Mouse (Mus musculus) neural tube, embryonic 15.5 days (tissue): Measurements from ENCODE around the gene Dcst1. TPM values are rescaled to one million over a fixed set of nuclear protein-coding genes. Genes with fewer than 3 reads are reported as not detected.

Experiments
- ATAC-seq: fragments of 200-750 bp; cut with Nextera tagmentation; 2 replicates; pipeline ENCODE4 v1.8.0; 2017; ENCODE audit warnings: mild to moderate bottlenecking, moderate TSS enrichment, moderate library complexity; ENCODE audit not compliant: low FRiP score
- H3K27ac ChIP-seq: fragments of 300-500 bp; sonication (generic); replicated peaks from 2 replicates; pipeline ENCODE4 v1.5.1; 2015; ENCODE audit warnings: mild to moderate bottlenecking, inconsistent platforms
- H3K27me3 ChIP-seq: fragments of 300-500 bp; sonication (generic); replicated peaks from 2 replicates; pipeline ENCODE4 v1.6.1; 2015; ENCODE audit warnings: inconsistent platforms
- H3K36me3 ChIP-seq: fragments of 300-500 bp; sonication (generic); 2 replicates; pipeline ENCODE4 v1.6.1; 2015; ENCODE audit warnings: inconsistent platforms
- H3K4me1 ChIP-seq: fragments of 300-500 bp; sonication (generic); 2 replicates; pipeline ENCODE4 v1.6.1; 2015; ENCODE audit warnings: inconsistent platforms
- H3K4me2 ChIP-seq: fragments of 300-500 bp; sonication (generic); 2 replicates; pipeline ENCODE4 v1.6.1; 2015; ENCODE audit warnings: inconsistent platforms, mild to moderate bottlenecking, moderate library complexity
- H3K4me3 ChIP-seq: fragments of 300-500 bp; sonication (generic); replicated peaks from 2 replicates; pipeline ENCODE4 v1.5.1; 2015; ENCODE audit warnings: mild to moderate bottlenecking, inconsistent platforms
- H3K9ac ChIP-seq: fragments of 300-500 bp; sonication (generic); replicated peaks from 2 replicates; pipeline ENCODE4 v1.6.1; 2015; ENCODE audit warnings: mild to moderate bottlenecking, inconsistent platforms
- H3K9me3 ChIP-seq: fragments of 300-500 bp; sonication (generic); replicated peaks from 2 replicates; pipeline ENCODE4 v1.6.1; 2016; ENCODE audit warnings: inconsistent platforms
- WGBS: fragments of 180-500 bp; shearing (Covaris S2); methylation state at CpG from one replicate; pipeline ENCODE4 v1.1.7; 2015; ENCODE audit warnings: mixed read lengths; 5-methylcytosine and 5-hydroxymethylcytosine counted together
- polyA plus RNA-seq: library from polyadenylated mRNA; unstranded; fragments of >200 nt; fragmentation: Nextera tagmentation; extraction: Ambion mirVana; gene quantifications from 2 replicates; pipeline ENCODE4 v1.2.1, GENCODE M21; 2015

Gene Dcst1
- polyA plus RNA-seq, 1 experiment from 2014 or later = 1.2 TPM

DNA sequence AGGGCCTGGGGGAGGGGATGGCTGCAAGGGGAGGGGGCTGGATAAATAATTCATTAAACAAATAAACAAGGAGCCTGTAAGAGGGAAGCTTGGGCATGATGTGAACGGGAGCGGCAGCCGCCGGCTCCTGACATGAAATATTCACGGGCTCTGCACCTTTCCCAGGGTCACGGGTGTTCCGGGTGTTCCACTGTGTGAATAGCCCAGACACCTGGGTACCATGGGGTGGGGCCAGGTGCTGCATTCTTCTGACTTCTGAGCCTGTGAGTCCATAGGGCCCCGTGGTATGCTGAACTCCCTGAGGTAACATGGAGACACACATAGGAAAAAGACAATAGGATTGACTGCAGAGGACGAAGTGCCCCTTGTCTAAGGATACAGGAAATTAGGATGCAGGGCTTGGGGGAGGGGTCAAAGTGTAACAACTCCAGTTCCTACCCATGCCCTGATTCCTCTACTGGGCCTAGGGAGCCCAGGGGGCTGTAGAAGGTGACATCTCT is 37.6 kb downstream of the Dcst1 start:
- H3K36me3 ChIP-seq = no peaks in the 10 kb centered on the region
- no peak for ATAC-seq
- H3K27me3 ChIP-seq = no peaks in the 10 kb centered on the region
- H3K27ac ChIP-seq = no peak overlapping the region
- H3K9me3 ChIP-seq = no peaks in the 10 kb centered on the region
- no peak overlapping the region for H3K4me2 ChIP-seq
- H3K4me1 ChIP-seq = peaks cover 34% of the 10 kb centered on the region
- WGBS = 13% methylated on average over 9 of the region's 9 CpGs
- no peak overlapping the region for H3K9ac ChIP-seq
- H3K4me3 ChIP-seq = no peak overlapping the region

DNA sequence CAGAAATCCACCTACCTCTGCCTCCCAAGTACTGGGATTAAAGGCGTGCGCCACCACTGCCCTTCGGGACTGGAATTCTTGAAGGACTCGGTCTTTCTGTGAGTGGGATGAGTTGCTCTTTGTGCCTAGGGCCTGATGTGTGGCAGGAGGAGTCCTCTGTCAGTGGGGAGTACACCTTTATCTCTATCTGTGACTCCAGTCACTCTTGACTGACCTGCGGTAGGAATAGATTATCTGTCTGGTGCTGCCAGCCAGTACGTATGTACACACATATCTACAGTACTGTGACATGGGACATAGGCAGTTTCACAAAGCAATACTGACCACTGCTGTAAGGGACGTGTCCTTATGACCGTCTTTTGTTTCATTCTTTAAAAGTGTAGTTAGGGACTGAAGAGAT is 39.2 kb downstream of the Dcst1 start:
- ATAC-seq = no peak
- Histone ChIP-seq H3K4me2 (no peak overlapping the region), H3K36me3 (no peaks in the 10 kb centered on the region), H3K4me3 (no peak overlapping the region), H3K27ac (no peak overlapping the region), H3K9me3 (no peaks in the 10 kb centered on the region), H3K9ac (no peak overlapping the region), H3K4me1 (peaks cover 35% of the 10 kb centered on the region), H3K27me3 (no peaks in the 10 kb centered on the region)
- WGBS = 93% methylated on average over 8 of the region's 8 CpGs

DNA sequence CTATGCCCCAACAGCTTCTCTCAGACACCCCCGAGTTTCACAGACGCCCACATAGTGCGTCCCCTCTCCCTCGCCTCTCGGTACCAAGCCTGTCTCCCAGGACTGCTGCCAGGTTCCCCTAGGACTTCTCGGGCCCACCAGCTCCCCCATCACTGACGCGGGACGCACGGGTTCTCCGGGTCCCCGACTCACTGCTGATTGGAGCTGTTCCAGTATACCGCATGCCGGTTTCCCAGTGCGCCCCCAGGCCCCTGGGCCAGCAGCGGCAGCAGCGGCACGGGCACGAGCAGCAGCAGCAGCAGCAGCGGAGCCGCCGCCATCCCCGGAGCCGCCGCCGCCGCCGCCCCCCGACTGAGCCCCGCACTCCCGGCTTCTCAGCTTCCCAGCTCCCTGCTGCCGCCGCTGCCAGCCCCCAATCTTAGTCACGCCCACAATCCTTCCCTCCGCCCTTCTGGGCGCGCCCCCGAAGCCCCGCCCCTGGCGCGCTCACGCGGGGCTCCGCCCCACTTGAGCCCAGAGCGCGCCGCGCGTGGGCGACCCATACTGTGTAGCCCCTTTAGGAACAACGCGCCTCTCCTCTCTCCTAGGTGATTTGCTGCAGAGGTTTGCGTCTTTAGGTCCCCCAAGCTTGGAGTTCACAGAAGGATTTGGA is 42.4 kb downstream of the Dcst1 start, which contains the start of gene Efna3:
TSS of gene Efna3 (minus strand) at position 452 of the 652 bp plus-strand sequence.
- Histone ChIP-seq H3K9me3 (no peaks in the 10 kb centered on the region), H3K4me3 (peak within 1 kb of the TSS; percentile 81), H3K27me3 (no peaks in the 10 kb centered on the region), H3K9ac (peak within 1 kb of the TSS; percentile 91), H3K4me2 (peak within 1 kb of the TSS; percentile 86), H3K36me3 (no peaks in the 10 kb centered on the region), H3K27ac (peak within 1 kb of the TSS; percentile 98), H3K4me1 (peaks cover 52% of the 10 kb centered on the region)
- ATAC-seq = peak; percentile 43
- WGBS = under 1% methylated on average over 53 of the region's 53 CpGs

DNA sequence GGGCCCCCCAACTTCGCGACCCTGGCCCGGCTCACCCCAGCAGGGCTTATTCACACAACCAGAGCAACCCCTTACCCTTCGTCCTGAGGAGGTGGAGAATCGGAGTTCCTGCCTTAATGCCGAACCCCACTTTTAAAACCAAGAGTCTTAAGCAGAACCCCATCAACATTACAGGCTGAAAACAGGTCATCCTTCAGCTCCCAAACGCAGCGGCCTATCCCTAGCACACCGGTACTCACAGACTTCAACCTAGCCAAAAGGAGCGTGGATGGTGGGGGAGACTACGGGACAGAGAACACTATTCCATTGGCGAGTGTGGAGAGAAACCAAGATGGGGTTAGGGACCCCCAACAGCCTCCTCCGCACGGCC is 42.9 kb downstream of the Dcst1 start:
- H3K4me1 ChIP-seq = peaks cover 52% of the 10 kb centered on the region
- H3K27ac ChIP-seq = peak overlapping the region; percentile 98
- WGBS = under 1% methylated on average over 14 of the region's 14 CpGs
- no peaks in the 10 kb centered on the region for H3K27me3 ChIP-seq
- peak overlapping the region; percentile 86 for H3K4me2 ChIP-seq
- H3K9me3 ChIP-seq = no peaks in the 10 kb centered on the region
- peak overlapping the region; percentile 91 for H3K9ac ChIP-seq
- H3K36me3 ChIP-seq = no peaks in the 10 kb centered on the region
- H3K4me3 ChIP-seq = peak overlapping the region; percentile 81
- peak; percentile 3; the same call in 1 of the 2 replicates for ATAC-seq

DNA sequence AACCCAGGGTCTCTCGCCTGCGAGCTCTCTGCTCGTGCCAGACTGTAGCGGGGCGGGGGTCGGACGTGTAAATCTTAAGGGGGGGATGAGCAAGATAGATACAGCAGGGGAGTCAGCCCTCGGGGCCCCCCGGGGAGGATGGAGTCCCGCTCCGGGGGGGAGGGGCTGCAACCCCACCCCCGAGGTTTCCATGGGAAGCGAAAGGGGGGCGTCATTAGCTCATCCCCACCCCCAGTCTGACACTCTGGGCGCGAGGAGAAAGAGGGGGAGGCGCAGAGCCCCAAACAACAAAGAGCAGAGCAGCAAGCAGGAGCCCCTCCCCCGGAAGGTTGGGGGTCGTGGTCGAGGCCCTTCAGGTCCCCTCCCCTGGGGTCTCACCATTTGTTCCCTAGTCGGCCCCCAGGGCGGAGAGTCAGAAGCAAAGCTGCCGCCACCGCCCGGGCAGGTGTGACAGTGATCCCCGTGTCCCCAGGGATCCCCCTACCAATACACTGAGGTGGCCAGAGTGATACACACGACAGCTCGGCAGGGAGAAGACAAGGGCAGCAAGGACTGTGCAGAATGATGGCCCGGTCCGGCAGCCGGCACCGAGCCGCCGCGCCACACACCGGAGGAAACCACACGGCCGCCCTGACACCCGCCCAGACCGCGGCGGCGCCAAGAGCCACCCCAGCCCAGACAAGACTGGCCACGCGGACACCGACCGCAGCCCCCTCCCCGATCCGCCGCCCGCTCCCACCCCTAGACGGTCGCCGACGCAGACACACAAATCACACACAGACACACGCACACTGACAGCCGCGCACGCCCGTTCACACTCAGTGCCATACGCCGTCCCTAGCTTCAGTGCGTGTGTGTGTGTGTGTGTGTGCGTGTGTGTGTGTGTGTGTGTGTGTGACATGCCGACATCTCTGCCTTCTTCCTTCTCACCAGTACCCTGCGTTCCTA is 43.6 kb downstream of the Dcst1 start:
- WGBS = under 1% methylated on average over 62 of the region's 66 CpGs
- Histone ChIP-seq H3K4me3 (peak overlapping the region; percentile 81), H3K4me2 (peak overlapping the region; percentile 86), H3K4me1 (peaks cover 55% of the 10 kb centered on the region), H3K9me3 (no peaks in the 10 kb centered on the region), H3K36me3 (no peaks in the 10 kb centered on the region), H3K27ac (peak overlapping the region; percentile 98), H3K27me3 (no peaks in the 10 kb centered on the region), H3K9ac (peak overlapping the region; percentile 91)
- ATAC-seq = peak; percentile 48

DNA sequence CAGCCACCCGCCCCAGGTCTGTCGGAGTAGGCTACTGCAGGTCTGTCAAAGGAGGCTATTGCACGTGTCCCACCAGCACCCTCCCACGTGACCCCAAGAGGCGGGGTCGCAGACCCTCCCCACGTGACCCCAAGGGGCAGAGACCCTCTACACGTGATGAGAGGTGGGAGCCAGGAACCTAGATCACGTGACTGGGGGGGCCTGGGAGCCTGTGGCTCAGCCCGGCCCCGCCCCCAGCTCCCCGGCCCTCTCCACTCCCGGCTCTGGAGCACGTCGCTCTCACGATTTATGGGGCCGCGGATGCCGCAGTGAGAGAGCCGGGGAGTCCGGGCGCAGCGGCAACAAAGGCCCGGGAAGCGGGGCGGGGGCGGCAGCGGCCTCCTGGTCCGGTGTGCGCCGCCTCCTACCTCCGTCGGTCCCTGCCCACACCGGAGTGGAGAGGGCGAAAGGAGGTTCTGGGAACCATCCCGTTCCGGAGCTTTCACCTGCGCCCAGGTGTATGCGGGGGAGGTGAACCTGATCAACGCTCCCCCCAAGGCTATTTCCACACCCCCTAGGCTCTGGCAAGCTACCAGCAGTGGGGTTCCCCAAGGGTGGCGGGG is 44.4 kb downstream of the Dcst1 start:
- WGBS = under 1% methylated on average over 39 of the region's 41 CpGs
- peak overlapping the region; percentile 98 for H3K27ac ChIP-seq
- H3K36me3 ChIP-seq = no peaks in the 10 kb centered on the region
- peak overlapping the region; percentile 86 for H3K4me2 ChIP-seq
- no peaks in the 10 kb centered on the region for H3K27me3 ChIP-seq
- peaks cover 63% of the 10 kb centered on the region for H3K4me1 ChIP-seq
- peak overlapping the region; percentile 81 for H3K4me3 ChIP-seq
- peak overlapping the region; percentile 91 for H3K9ac ChIP-seq
- H3K9me3 ChIP-seq = no peaks in the 10 kb centered on the region
- peak; percentile 60 for ATAC-seq

DNA sequence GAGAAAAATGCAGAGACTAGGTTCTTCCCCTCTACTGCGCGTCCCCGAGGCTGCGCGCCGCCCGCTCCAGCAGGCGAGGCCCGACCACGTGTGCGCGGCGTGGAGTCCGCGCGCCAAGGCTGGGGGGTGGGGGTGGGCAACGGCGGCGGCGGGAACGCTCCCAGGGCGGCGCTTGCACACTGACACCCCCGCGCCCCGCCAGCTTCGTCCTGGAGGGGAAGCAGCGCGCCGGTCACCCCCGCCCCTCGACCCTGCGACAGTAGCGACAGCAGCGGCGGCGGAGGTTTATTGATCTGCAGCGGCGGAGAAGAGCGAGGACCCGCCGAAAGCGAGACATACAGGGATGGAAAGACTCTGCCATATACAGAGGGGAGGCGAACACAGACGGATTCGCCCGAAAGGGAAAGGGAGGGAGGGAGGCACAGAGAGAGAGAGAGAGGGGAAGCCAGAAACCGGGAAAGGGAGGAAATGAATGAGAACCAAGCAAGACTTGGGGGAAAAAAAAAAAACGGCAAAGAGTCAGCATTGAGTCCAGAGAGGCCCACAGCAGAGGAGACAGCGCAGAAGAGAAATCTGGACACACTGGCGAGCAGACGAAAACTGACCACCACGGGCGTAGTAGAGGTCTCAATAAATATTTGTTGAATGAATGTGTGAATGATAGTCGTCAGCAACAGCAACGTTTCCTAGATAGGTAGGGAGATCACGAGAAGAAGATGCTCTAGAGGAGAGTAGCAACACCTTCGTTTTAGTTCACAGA is 45.3 kb downstream of the Dcst1 start:
- Histone ChIP-seq H3K27ac (peak overlapping the region; percentile 98), H3K9ac (peak overlapping the region; percentile 91), H3K4me1 (peaks cover 72% of the 10 kb centered on the region), H3K9me3 (no peaks in the 10 kb centered on the region), H3K4me3 (peak overlapping the region; percentile 81), H3K4me2 (peak overlapping the region; percentile 86), H3K36me3 (peaks cover 6% of the 10 kb centered on the region), H3K27me3 (no peaks in the 10 kb centered on the region)
- no peak for ATAC-seq
- WGBS = 2% methylated on average over 57 of the region's 58 CpGs

DNA sequence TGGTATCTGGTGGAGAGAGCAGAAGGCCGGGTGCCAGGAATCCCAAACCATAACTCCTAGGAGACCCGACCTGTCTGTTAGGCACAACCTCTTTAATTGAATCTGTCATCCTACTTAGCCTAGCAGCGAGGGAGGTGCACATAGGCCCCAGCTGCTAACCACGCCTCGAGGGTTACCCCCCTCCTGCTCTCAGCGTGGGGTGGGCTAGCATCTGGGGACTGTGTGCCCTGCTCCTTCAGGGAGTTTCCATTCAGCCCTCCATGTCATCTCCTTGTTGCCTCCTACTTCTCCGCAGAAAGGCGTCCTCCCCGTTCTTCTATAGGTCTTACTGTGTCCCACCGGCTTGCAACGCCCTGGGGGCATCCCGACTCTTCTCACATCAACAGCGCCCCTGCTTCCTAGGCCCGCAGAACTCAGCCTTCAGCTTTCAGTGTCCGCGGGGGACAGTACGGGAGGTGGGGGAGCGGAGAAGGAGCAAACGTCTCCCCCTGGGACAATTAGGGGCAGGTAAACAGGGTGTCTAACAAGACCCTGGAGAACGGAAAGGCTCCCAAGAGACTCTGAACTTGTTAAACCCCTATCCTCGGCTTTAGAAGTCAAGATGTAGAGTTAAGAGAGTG is 46.0 kb downstream of the Dcst1 start:
- H3K4me1 ChIP-seq = peaks cover 73% of the 10 kb centered on the region
- ATAC-seq = no peak
- H3K27me3 ChIP-seq = no peaks in the 10 kb centered on the region
- H3K9ac ChIP-seq = peak overlapping the region; percentile 91
- WGBS = 8% methylated on average over 21 of the region's 21 CpGs
- no peaks in the 10 kb centered on the region for H3K9me3 ChIP-seq
- peak overlapping the region; percentile 86 for H3K4me2 ChIP-seq
- peak overlapping the region; percentile 81 for H3K4me3 ChIP-seq
- H3K27ac ChIP-seq = peak overlapping the region; percentile 98
- peaks cover 13% of the 10 kb centered on the region for H3K36me3 ChIP-seq

DNA sequence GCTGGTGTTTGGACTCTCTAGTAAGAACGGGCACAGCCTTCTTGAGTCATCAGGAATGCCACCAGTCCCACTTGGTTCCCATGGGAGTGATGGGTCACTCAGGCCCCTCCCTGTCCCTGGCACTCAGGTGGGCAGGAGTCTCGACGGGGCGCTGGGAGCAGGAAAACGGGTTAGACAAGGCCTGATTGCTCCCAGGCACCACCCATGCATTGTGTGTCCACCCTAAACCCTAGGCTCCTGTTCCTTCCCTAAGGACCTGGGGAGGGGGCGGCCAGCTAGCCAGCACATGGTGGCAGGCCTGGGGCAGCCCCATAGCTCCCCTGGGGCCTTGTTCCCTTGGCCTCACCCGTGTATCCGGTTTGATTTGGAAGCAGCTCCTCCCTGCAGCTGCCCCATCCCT is 46.7 kb downstream of the Dcst1 start:
- no peak overlapping the region; the same call in 1 of the 2 replicates for H3K4me2 ChIP-seq
- no peak for ATAC-seq
- 68% methylated on average over 8 of the region's 8 CpGs for WGBS
- no peak overlapping the region for H3K27ac ChIP-seq
- H3K9ac ChIP-seq = no peak overlapping the region
- no peaks in the 10 kb centered on the region for H3K9me3 ChIP-seq
- no peaks in the 10 kb centered on the region for H3K27me3 ChIP-seq
- peaks cover 16% of the 10 kb centered on the region for H3K36me3 ChIP-seq
- no peak overlapping the region for H3K4me3 ChIP-seq
- peaks cover 73% of the 10 kb centered on the region for H3K4me1 ChIP-seq

DNA sequence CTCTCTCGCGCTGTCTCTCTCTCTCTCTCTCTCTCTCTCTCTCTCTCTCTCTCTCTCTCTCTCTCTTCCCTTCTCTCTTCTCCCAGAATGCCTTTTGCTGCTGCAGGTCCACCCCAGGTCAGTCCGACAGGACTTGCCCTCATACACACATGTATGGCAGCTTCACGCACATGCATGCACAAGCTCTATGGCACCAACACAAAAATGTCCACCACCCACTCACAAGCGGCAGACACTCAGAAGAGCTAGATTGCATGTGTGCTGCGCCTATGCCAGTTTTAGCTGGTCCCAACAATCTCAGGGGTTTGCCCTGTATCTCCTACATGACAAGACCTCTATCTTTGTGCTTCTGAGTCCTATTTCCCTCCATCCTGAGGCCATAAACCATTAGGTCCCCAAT is 47.8 kb downstream of the Dcst1 start:
- no peak for ATAC-seq
- H3K4me3 ChIP-seq = no peak overlapping the region; the same call in 1 of the 2 replicates
- no peaks in the 10 kb centered on the region for H3K9me3 ChIP-seq
- peaks cover 69% of the 10 kb centered on the region for H3K4me1 ChIP-seq
- peaks cover 19% of the 10 kb centered on the region for H3K36me3 ChIP-seq
- WGBS = 56% methylated on average over 6 of the region's 6 CpGs
- no peaks in the 10 kb centered on the region for H3K27me3 ChIP-seq
- peak overlapping the region; percentile 51; the same call in 1 of the 2 replicates for H3K27ac ChIP-seq
- peak overlapping the region; percentile 54 for H3K4me2 ChIP-seq
- 0 out of 2 replicates have a peak overlapping the region, but pooled peaks have one; percentile 3 for H3K9ac ChIP-seq
